Mouse (Mus musculus): Measurements from ENCODE around the gene Gnb5. TPM values are rescaled to one million over a fixed set of nuclear protein-coding genes. Genes with fewer than 3 reads are reported as not detected.

The Gnb5 gene
- polyA plus RNA-seq (2015; fragmentation: Illumina TruSeq; extraction: RNeasy Lipid Tissue Mini Kit (QIAGEN cat#74804); ENCODE audit: insufficient read depth, low read depth, low replicate concordance): 11.4 TPM

DNA sequence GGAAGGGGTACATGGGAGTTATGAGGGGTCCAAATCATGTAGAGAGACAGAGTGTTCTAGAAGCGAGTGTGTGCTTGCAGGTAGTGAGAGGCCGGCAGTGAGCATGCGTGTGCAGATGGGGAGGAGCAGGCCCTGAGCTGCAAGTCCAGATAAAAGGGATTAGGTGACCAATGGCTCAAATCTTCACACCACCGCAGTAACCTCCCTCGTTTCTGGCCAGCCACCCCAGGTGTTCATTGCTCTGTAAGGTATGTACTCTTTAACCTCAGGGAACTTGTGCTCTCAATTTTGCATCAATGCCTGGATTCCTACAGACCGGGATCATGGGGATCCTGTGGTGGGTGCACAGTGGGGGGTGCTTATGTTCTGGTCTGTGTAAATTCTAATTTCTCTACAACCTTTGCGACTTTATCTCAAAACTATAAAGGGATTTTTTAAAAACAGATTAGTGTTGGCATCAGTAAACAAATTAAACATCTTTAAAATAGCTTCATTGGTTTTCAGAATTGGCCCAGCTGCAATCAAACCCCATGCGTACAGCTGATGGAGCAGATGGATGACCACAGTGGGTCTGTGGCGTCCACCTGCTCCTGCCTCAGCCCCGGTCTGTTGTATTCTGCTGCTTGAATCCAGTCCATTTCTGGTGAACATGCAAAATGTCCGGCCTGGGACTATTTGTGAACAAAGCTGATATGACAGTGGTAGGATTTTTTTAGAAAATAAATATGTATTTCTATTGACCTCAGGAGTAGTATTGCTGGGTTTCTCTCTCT lies at the start of gene Gnb5:
Gene Gnb5, plus strand, starts transcription at position 163 of the 773 bp plus-strand sequence.

DNA sequence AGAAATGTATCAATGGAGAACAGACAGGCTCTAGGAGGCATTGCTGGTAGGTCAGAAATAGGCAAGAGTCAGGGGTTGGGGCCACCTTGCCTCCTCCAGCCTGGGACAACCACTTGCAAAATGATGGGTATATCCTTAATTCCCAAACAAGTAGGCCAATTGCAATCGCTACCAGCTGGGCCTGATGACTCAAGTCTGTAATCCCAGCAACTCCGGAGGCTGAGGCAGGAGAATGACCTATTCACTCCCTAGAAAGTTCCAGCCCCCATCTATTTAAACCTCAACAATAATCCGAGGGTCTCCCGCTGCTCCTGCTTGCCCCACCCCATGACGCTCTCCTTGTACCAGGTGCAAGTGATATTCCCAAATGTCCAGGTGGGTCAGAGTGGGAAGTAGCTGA lies 41.4 kb downstream of the Gnb5 start, which contains the start of gene Bcl2l10:
Gene Bcl2l10, plus strand, starts transcription at position 301 of the 400 bp plus-strand sequence.

Other genes with a start within 250 kb of the Gnb5 start
- 3.8 TPM for gene Myo5a, start 235.3 kb upstream of the Gnb5 start, polyA plus RNA-seq (2015; fragmentation: Illumina TruSeq; extraction: RNeasy Lipid Tissue Mini Kit (QIAGEN cat#74804); ENCODE audit: insufficient read depth, low read depth, low replicate concordance)
- gene Myo5c, start 74.3 kb upstream of the Gnb5 start, polyA plus RNA-seq (2015; fragmentation: Illumina TruSeq; extraction: RNeasy Lipid Tissue Mini Kit (QIAGEN cat#74804); ENCODE audit: insufficient read depth, low read depth, low replicate concordance): 19.6 TPM
- not detected for gene Bcl2l10, start 41.5 kb downstream of the Gnb5 start, polyA plus RNA-seq (2015; fragmentation: Illumina TruSeq; extraction: RNeasy Lipid Tissue Mini Kit (QIAGEN cat#74804); ENCODE audit: insufficient read depth, low read depth, low replicate concordance)
- 5.4 TPM for gene Mapk6, start 103.7 kb downstream of the Gnb5 start, polyA plus RNA-seq (2015; fragmentation: Illumina TruSeq; extraction: RNeasy Lipid Tissue Mini Kit (QIAGEN cat#74804); ENCODE audit: insufficient read depth, low read depth, low replicate concordance)
- gene Leo1, start 135.2 kb downstream of the Gnb5 start, polyA plus RNA-seq (2015; fragmentation: Illumina TruSeq; extraction: RNeasy Lipid Tissue Mini Kit (QIAGEN cat#74804); ENCODE audit: insufficient read depth, low read depth, low replicate concordance): 5.8 TPM